Mouse (Mus musculus) myocyte (in vitro differentiated cells): ENCODE measurements at regions not wholly inside any gene's neighbourhood (a gene's known extent, or its start where the extent isn't known, plus 50 kb on each side); places are given as distances from the start of the nearest gene placed in this dataset.

Experiments used
- MYOG ChIP-seq, 3 experiments: IDR thresholded peaks; one replicate each; pipeline ENCODE4 v1.6.1; 2011; ENCODE audit warnings: control low read depth in 2 of 3, low read depth in 2 of 3, mild to moderate bottlenecking in 2 of 3; ENCODE audit not compliant: insufficient read length in 2 of 3, control insufficient read depth in 1 of 3, insufficient read depth in 1 of 3
- POLR2A ChIP-seq: IDR thresholded peaks from one replicate; pipeline ENCODE4 v1.6.1; 2011; ENCODE audit warnings: low read depth, mild to moderate bottlenecking, control low read depth, moderate library complexity; ENCODE audit not compliant: insufficient read length

GRCm38 (mm10) chr7:64079301-64079700 is 74.3 kb upstream of the Trpm1 start:
- TF ChIP-seq POLR2A (no peak), MYOG (IDR thresholded peaks at IDR 0.05; ENCODE audit: control insufficient read depth in 1 of 3, insufficient read depth in 1 of 3, insufficient read length in 2 of 3, low read depth in 2 of 3) (no peak)
